Mouse (Mus musculus) limb, embryonic 12.5 days (tissue): ENCODE data around the gene Cyb5rl. TPM values are rescaled to one million over a fixed set of nuclear protein-coding genes. Genes with fewer than 3 reads are reported as not detected.
A peak's percentile ranks its signal among the peaks of the same experiment; 100 is the strongest.

ENCODE experiments used
- ATAC-seq: fragments of 200-750 bp; cut with Nextera tagmentation; 2 replicates; pipeline ENCODE4 v1.8.0; 2017; ENCODE audit warnings: low read depth, moderate TSS enrichment; ENCODE audit not compliant: insufficient number of reproducible peaks, insufficient read depth, low FRiP score, low TSS enrichment
- H3K27ac ChIP-seq: fragments of 300-500 bp; sonication (generic); 2 replicates; pipeline ENCODE4 v1.5.1; 2016; ENCODE audit warnings: mild to moderate bottlenecking, moderate library complexity
- H3K27me3 ChIP-seq: fragments of 300-500 bp; sonication (generic); 2 replicates; pipeline ENCODE4 v1.6.1; 2016; ENCODE audit warnings: mild to moderate bottlenecking, moderate library complexity
- H3K36me3 ChIP-seq: fragments of 300-500 bp; sonication (generic); 2 replicates; pipeline ENCODE4 v1.6.1; 2016; ENCODE audit warnings: mild to moderate bottlenecking, moderate library complexity
- H3K4me1 ChIP-seq: fragments of 300-500 bp; sonication (generic); replicated peaks from 2 replicates; pipeline ENCODE4 v1.6.1; 2016
- H3K4me2 ChIP-seq: fragments of 300-500 bp; sonication (generic); 2 replicates; pipeline ENCODE4 v1.6.1; 2016; ENCODE audit warnings: mild to moderate bottlenecking, moderate library complexity
- H3K4me3 ChIP-seq: fragments of 300-500 bp; sonication (generic); replicated peaks from 2 replicates; pipeline ENCODE4 v1.5.1; 2016; ENCODE audit warnings: mild to moderate bottlenecking
- H3K9ac ChIP-seq: fragments of 300-500 bp; sonication (generic); replicated peaks from 2 replicates; pipeline ENCODE4 v1.6.1; 2016; ENCODE audit warnings: mild to moderate bottlenecking, moderate library complexity
- H3K9me3 ChIP-seq: fragments of 300-500 bp; sonication (generic); 2 replicates; pipeline ENCODE4 v1.6.1; 2016; ENCODE audit warnings: mild to moderate bottlenecking, moderate library complexity
- WGBS: fragments of 180-500 bp; shearing (Covaris S2); methylation state at CpG from one replicate; pipeline ENCODE4 v1.1.7; 2016; 5-methylcytosine and 5-hydroxymethylcytosine counted together
- polyA plus RNA-seq: library from polyadenylated mRNA; unstranded; fragments of >200 nt; fragmentation: Nextera tagmentation; extraction: Ambion mirVana; gene quantifications from 2 replicates; pipeline ENCODE4 v1.2.1, GENCODE M21; 2016

Gene Cyb5rl
- polyA plus RNA-seq, 1 experiment from 2014 or later, result 4.6 TPM

- peaks cover 98% of the 10 kb centered on the region for H3K36me3 ChIP-seq
- no peaks in the 10 kb centered on the region for H3K9me3 ChIP-seq
- WGBS, result 79% methylated on average over 4 of the region's 4 CpGs
- no peaks in the 10 kb centered on the region for H3K4me1 ChIP-seq
- H3K27ac ChIP-seq, result no peak overlapping the region
- ATAC-seq, result no peak
- no peaks in the 10 kb centered on the region for H3K27me3 ChIP-seq
- H3K4me2 ChIP-seq, result no peak overlapping the region
- H3K4me3 ChIP-seq, result no peak overlapping the region
- no peak overlapping the region for H3K9ac ChIP-seq
Measured at GRCm38 (mm10) chr4:107038303-107038702, 28.5 kb upstream of the Cyb5rl start.

GRCm38 (mm10) chr4:107039270-107039669 lies 27.5 kb upstream of the Cyb5rl start:
- Histone ChIP-seq H3K4me2 (no peak overlapping the region), H3K27ac (no peak overlapping the region), H3K9me3 (no peaks in the 10 kb centered on the region), H3K36me3 (peaks cover 98% of the 10 kb centered on the region), H3K4me1 (no peaks in the 10 kb centered on the region), H3K27me3 (no peaks in the 10 kb centered on the region), H3K4me3 (no peak overlapping the region), H3K9ac (no peak overlapping the region)
- 79% methylated on average over 8 of the region's 8 CpGs for WGBS
- no peak for ATAC-seq

- Histone ChIP-seq H3K4me1 (no peaks in the 10 kb centered on the region), H3K27me3 (no peaks in the 10 kb centered on the region), H3K9me3 (no peaks in the 10 kb centered on the region), H3K4me3 (no peak overlapping the region), H3K9ac (no peak overlapping the region), H3K27ac (no peak overlapping the region), H3K36me3 (peaks cover 98% of the 10 kb centered on the region), H3K4me2 (no peak overlapping the region)
- 94% methylated on average over 6 of the region's 6 CpGs for WGBS
- no peak for ATAC-seq
Measured at GRCm38 (mm10) chr4:107042304-107042703, 24.5 kb upstream of the Cyb5rl start.

DNA sequence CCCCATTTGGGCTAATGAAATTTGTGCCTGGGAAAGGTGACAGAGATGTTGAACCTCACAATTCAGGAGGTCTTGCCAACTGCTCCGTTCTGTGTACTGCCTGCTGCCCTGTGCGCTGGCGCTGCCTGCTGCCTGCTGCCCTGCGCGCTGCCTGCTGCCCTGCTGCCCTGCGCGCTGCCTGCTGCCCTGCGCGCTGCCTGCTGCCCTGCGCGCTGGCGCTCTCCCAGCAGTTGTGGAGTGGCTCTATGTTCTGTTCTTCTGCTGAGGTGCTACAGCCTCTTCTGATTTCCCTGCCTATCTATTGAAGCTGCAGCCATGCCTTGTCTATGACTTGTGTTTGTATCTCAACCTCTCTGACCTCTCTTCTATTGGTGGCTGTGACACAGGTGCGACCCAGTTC lies 21.6 kb upstream of the Cyb5rl start:
- ATAC-seq, result no peak
- peaks cover 95% of the 10 kb centered on the region for H3K36me3 ChIP-seq
- H3K4me2 ChIP-seq, result no peak overlapping the region
- H3K9me3 ChIP-seq, result no peaks in the 10 kb centered on the region
- H3K4me1 ChIP-seq, result no peaks in the 10 kb centered on the region
- 97% methylated on average over 13 of the region's 13 CpGs for WGBS
- no peaks in the 10 kb centered on the region for H3K27me3 ChIP-seq
- H3K9ac ChIP-seq, result no peak overlapping the region
- H3K27ac ChIP-seq, result no peak overlapping the region
- H3K4me3 ChIP-seq, result no peak overlapping the region

DNA sequence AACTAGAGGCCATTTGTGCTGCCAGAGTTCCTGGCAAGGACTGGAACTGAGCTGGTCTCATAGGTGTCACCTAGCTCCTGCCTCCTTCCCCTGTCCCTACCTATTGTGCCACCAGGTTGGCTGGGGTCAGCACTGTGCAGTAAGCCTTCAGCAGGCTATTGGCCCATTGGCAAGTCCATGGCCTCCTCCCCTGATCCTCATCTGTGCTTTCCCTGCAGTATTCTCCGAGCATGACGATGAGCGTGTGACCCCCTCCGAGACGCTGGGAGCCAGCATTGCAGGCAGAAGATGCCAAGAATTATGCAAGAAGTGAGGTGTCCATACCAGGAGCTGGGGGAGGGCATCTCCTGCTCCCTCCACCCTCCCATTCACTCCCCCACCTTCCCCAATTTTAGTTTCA lies 19.0 kb upstream of the Cyb5rl start:
- 87% methylated on average over 5 of the region's 5 CpGs for WGBS
- Histone ChIP-seq H3K9me3 (no peaks in the 10 kb centered on the region), H3K27me3 (no peaks in the 10 kb centered on the region), H3K4me1 (no peaks in the 10 kb centered on the region), H3K4me3 (no peak overlapping the region), H3K36me3 (peaks cover 80% of the 10 kb centered on the region), H3K4me2 (no peak overlapping the region), H3K9ac (no peak overlapping the region), H3K27ac (0 out of 2 replicates have a peak overlapping the region, but pooled peaks have one; percentile 7)
- no peak for ATAC-seq

DNA sequence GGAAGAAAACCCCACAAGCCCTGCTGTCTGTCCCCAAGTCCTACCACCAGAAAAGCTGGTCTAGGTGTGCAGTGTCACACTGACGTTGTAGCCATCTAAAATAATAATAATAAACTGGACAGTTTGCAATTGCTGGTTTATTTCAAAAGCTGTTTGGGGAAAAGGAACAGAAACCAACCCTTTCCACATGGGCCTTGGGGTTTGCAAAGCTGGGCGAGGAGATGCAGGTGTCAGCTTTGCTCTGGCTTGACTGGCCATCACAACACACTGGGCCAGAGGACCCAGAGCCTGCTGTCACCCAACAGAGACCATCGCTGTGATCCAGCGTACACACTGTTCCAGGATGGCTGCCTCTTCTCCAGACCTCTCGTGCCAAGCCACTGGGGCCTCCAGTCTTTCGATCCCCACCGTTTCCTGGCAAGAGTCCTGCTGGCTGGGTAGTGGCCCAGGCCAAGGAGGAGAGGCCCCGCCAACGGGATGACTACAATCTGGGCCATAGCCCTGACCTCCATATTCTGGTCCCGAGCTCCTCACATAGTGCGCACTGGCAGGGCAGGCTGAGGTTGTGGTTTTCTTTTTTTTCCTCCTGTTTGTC lies 18.1 kb upstream of the Cyb5rl start:
- H3K27me3 ChIP-seq, result no peaks in the 10 kb centered on the region
- no peak overlapping the region for H3K4me2 ChIP-seq
- WGBS, result 92% methylated on average over 11 of the region's 11 CpGs
- H3K9me3 ChIP-seq, result no peaks in the 10 kb centered on the region
- H3K27ac ChIP-seq, result no peak overlapping the region
- no peaks in the 10 kb centered on the region for H3K4me1 ChIP-seq
- ATAC-seq, result no peak
- no peak overlapping the region for H3K4me3 ChIP-seq
- peaks cover 73% of the 10 kb centered on the region for H3K36me3 ChIP-seq
- no peak overlapping the region for H3K9ac ChIP-seq

DNA sequence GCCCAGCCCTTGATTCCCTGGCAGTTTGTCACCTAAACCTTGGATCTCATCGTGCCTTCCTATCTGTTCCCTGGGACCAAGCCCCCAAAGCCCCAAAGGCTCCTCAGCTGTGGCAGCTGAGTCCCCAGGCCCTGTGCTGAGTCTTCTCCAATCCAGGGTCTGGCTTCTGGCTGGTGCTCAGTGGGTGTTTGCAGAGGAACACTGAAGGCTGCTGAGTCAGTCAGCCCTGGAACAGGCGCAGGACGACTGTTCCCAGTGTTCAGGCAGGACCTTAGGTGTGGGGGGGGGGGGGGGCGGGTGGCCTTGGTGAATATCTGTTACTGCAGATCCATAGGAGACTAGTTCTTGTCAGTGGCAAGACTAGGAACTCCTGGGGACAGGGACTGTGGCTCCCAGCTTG lies 14.9 kb upstream of the Cyb5rl start:
- ATAC-seq, result no peak
- whole genome bisulfite sequencing, result 46% methylated on average over 4 of the region's 4 CpGs
- H3K4me3 ChIP-seq, result no peak overlapping the region
- H3K4me1 ChIP-seq, result no peaks in the 10 kb centered on the region
- no peaks in the 10 kb centered on the region for H3K9me3 ChIP-seq
- H3K9ac ChIP-seq, result no peak overlapping the region
- H3K27ac ChIP-seq, result no peak overlapping the region
- H3K27me3 ChIP-seq, result no peaks in the 10 kb centered on the region
- no peak overlapping the region for H3K4me2 ChIP-seq
- H3K36me3 ChIP-seq, result peaks cover 61% of the 10 kb centered on the region

DNA sequence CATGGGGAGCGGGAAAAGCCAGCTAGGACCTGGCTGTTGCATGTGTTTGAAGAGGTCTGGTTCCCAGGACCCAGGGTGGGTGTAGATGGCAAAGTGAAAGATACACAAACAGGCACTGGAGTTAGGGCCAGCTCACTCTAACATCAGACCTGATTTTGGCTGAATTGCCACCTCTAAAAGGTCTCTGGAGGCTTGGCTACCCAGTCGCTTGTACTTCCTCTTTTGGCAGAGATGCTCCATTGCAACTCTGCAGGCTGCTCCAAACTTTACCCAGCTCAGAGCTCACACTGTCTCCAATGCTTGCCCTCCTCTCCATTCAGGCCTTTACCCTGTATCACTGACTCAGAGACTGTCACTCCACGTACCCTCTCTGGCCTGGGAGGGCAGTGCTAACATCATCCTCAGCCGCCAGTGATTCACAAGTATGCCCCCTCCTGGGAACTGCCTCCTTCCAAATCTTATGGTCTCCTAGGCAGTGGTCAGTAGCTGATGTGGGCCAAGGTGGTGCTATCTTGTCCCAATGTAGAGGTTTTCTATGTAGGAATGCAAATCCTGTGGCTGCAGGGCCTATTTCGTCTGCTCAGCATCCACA lies 13.7 kb upstream of the Cyb5rl start:
- Histone ChIP-seq H3K9ac (no peak overlapping the region), H3K27ac (peak overlapping the region; percentile 50; the same call in 1 of the 2 replicates), H3K4me1 (no peaks in the 10 kb centered on the region), H3K4me3 (no peak overlapping the region), H3K4me2 (no peak overlapping the region), H3K36me3 (peaks cover 61% of the 10 kb centered on the region), H3K9me3 (no peaks in the 10 kb centered on the region), H3K27me3 (no peaks in the 10 kb centered on the region)
- WGBS, result 46% methylated on average over 5 of the region's 5 CpGs
- ATAC-seq, result no peak

DNA sequence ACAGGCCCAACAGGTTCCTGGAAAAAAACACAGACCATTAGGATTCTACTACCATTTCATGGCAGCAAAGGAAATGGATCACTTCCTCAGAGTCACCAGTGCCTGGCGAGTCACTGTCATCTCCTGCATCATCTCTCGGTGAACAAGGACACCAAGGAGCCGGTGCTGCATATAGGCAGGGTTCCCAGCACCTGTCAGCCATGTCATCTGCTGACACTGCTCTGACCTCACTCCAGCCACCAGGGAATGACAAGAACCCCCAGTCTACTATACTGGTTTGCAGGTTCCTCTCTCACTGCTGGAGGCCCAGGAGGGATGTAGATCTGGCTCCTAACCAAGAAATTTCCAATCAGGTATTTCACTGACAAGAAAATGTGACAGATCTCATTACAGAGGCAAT lies 10.7 kb upstream of the Cyb5rl start:
- H3K36me3 ChIP-seq, result peaks cover 66% of the 10 kb centered on the region
- H3K4me2 ChIP-seq, result no peak overlapping the region
- 76% methylated on average over 3 of the region's 3 CpGs for WGBS
- no peaks in the 10 kb centered on the region for H3K27me3 ChIP-seq
- H3K27ac ChIP-seq, result no peak overlapping the region; the same call in 1 of the 2 replicates
- no peaks in the 10 kb centered on the region for H3K4me1 ChIP-seq
- ATAC-seq, result no peak
- H3K4me3 ChIP-seq, result no peak overlapping the region
- H3K9ac ChIP-seq, result no peak overlapping the region
- no peaks in the 10 kb centered on the region for H3K9me3 ChIP-seq

DNA sequence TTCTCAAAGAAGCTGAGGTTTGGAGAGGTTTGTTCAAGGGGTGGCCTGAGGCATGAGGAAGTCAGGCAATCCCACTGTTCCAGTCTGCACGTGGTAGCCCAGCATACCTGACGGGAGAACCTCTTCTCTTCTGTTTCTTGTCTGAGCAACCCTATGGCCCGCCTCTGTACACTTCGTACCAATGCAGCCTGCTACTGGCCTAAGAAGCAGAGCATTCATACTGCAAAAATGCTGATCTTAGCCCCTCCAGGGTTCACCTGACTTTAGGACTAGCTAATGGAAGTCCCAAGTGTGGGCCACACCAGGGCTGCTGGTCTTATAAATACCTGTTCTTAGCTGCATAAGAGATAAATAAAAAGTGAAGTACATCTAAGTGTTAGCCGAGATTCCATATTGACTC lies 8.4 kb upstream of the Cyb5rl start:
- Histone ChIP-seq H3K36me3 (peaks cover 83% of the 10 kb centered on the region), H3K27ac (no peak overlapping the region), H3K9me3 (no peaks in the 10 kb centered on the region), H3K9ac (no peak overlapping the region), H3K4me1 (no peaks in the 10 kb centered on the region), H3K4me3 (no peak overlapping the region), H3K4me2 (no peak overlapping the region), H3K27me3 (no peaks in the 10 kb centered on the region)
- no peak for ATAC-seq
- 89% methylated on average over 5 of the region's 5 CpGs for WGBS

- H3K27ac ChIP-seq, result no peak overlapping the region
- no peak overlapping the region for H3K4me2 ChIP-seq
- H3K4me1 ChIP-seq, result no peaks in the 10 kb centered on the region
- 79% methylated on average over 6 of the region's 6 CpGs for WGBS
- H3K4me3 ChIP-seq, result no peak overlapping the region
- H3K36me3 ChIP-seq, result peaks cover 88% of the 10 kb centered on the region
- no peaks in the 10 kb centered on the region for H3K27me3 ChIP-seq
- no peak for ATAC-seq
- H3K9me3 ChIP-seq, result no peaks in the 10 kb centered on the region
- H3K9ac ChIP-seq, result no peak overlapping the region
Measured at GRCm38 (mm10) chr4:107058781-107059180, 8.0 kb upstream of the Cyb5rl start.

DNA sequence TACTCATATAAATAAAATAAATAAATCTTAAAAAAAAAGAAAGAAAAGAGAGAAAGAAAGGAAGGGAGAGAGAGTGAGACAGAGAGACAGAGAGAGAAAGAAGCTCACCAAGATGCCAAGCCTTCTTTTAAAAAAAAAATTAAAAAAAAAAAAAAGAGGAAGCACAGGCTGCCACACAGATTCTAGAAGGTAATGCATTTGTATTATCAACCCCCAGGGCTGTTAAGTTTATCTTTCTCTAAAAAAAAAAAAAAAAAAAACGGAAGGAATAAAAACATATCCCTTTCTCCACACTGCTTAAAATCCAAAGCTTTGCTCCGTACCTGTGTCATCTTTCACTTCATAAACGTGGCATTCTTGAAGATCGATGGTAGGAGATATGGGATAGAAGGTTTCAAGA lies 5.2 kb upstream of the Cyb5rl start:
- Histone ChIP-seq H3K9me3 (no peaks in the 10 kb centered on the region), H3K36me3 (peaks cover 78% of the 10 kb centered on the region), H3K4me2 (no peak overlapping the region), H3K4me1 (peaks cover 8% of the 10 kb centered on the region), H3K27me3 (no peaks in the 10 kb centered on the region), H3K27ac (no peak overlapping the region), H3K4me3 (no peak overlapping the region), H3K9ac (no peak overlapping the region)
- WGBS, result 85% methylated on average over 4 of the region's 4 CpGs
- no peak for ATAC-seq
